Mouse (Mus musculus): Measurements from ENCODE around the gene Wfdc5. TPM values are rescaled to one million over a fixed set of nuclear protein-coding genes. Genes with fewer than 3 reads are reported as not detected.

The Wfdc5 gene
- polyA plus RNA-seq, 1 experiment from 2014 or later = 11.0 TPM

DNA sequence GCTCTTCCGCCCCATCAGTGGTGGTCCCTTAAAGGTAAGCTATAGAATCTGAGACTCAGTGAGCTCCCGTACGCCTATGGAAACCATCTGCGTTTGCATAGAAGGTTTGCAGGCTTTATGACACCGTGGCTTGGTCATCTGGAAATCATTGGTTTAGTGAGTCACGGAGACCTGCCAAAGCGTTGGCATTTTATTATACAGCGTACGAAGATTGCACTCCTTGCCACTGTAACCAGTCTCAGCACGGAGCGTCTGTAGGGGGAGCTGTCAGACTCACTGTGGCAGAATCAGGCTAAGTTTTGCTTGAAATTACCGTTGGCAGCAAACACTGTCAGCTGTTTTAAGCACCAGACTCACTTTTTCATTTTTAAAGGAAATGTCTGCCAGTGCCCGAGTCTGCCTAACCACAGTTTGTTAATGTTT, 56.0 kb downstream of the Wfdc5 start:
- WGBS = 73% methylated on average over 13 of the region's 13 CpGs
- no peaks in the 10 kb centered on the region for H3K27me3 ChIP-seq (ENCODE audit: control insufficient read depth, insufficient read depth, low read length)
- no peak overlapping the region for H3K27ac ChIP-seq (ENCODE audit: low read length)
- no peaks in the 10 kb centered on the region for H3K4me1 ChIP-seq (ENCODE audit: control insufficient read depth, insufficient read depth, low read length)
- no peak overlapping the region for H3K9ac ChIP-seq (ENCODE audit: low read length)
- no peak overlapping the region for H3K4me2 ChIP-seq (ENCODE audit: low read depth, low read length)
- H3K4me3 ChIP-seq (replicated peaks; ENCODE audit: low read length) = no peak overlapping the region
- no peak for ATAC-seq (ENCODE audit: insufficient read depth, low FRiP score)
- no peaks in the 10 kb centered on the region for H3K36me3 ChIP-seq (ENCODE audit: control insufficient read depth, insufficient read depth, low read length)
- H3K9me3 ChIP-seq (replicated peaks; ENCODE audit: control insufficient read depth, low read length) = no peaks in the 10 kb centered on the region

Other genes with a start within 250 kb of the Wfdc5 start
- 272 and 274 TPM in 2 replicates for gene Ywhab, start 187.8 kb downstream of the Wfdc5 start, polyA plus RNA-seq (2015; fragmentation: Nextera tagmentation; extraction: Ambion mirVana)
- gene Pabpc1l, start 157.3 kb downstream of the Wfdc5 start, polyA plus RNA-seq (2015; fragmentation: Nextera tagmentation; extraction: Ambion mirVana) = 0.75 and 0.87 TPM in 2 replicates
- 19.3 and 20.9 TPM in 2 replicates for gene Stk4, start 112.4 kb downstream of the Wfdc5 start, polyA plus RNA-seq (2015; fragmentation: Nextera tagmentation; extraction: Ambion mirVana)
- 46.3 and 50.8 TPM in 2 replicates for gene Tomm34, start 111.6 kb downstream of the Wfdc5 start, polyA plus RNA-seq (2015; fragmentation: Nextera tagmentation; extraction: Ambion mirVana)
- gene Kcns1, start 11.6 kb downstream of the Wfdc5 start, polyA plus RNA-seq (2015; fragmentation: Nextera tagmentation; extraction: Ambion mirVana) = 0.14 and 0.29 TPM in 2 replicates
- gene Wfdc12, start 7.9 kb upstream of the Wfdc5 start, polyA plus RNA-seq (2015; fragmentation: Nextera tagmentation; extraction: Ambion mirVana) = 0.31 TPM in 1 of 2 replicates, not detected in the other
- not detected in 2 replicates for gene Wfdc15a, start 17.4 kb upstream of the Wfdc5 start, polyA plus RNA-seq (2015; fragmentation: Nextera tagmentation; extraction: Ambion mirVana)
- 56.1 and 65.1 TPM in 2 replicates for gene Wfdc15b, start 38.9 kb upstream of the Wfdc5 start, polyA plus RNA-seq (2015; fragmentation: Nextera tagmentation; extraction: Ambion mirVana)
- gene Svs2, start 55.7 kb upstream of the Wfdc5 start, polyA plus RNA-seq (2015; fragmentation: Nextera tagmentation; extraction: Ambion mirVana) = not detected in 2 replicates
- not detected in 2 replicates for gene Svs3b, start 73.9 kb upstream of the Wfdc5 start, polyA plus RNA-seq (2015; fragmentation: Nextera tagmentation; extraction: Ambion mirVana)
- gene Svs4, start 95.7 kb upstream of the Wfdc5 start, polyA plus RNA-seq (2015; fragmentation: Nextera tagmentation; extraction: Ambion mirVana) = not detected in 2 replicates
- gene Svs3a, start 106.5 kb upstream of the Wfdc5 start, polyA plus RNA-seq (2015; fragmentation: Nextera tagmentation; extraction: Ambion mirVana) = not detected in 2 replicates
- gene Svs6, start 134.0 kb upstream of the Wfdc5 start, polyA plus RNA-seq (2015; fragmentation: Nextera tagmentation; extraction: Ambion mirVana) = not detected in 2 replicates
- not detected in 2 replicates for gene Svs5, start 150.0 kb upstream of the Wfdc5 start, polyA plus RNA-seq (2015; fragmentation: Nextera tagmentation; extraction: Ambion mirVana)
- gene Slpi, start 206.4 kb upstream of the Wfdc5 start, polyA plus RNA-seq (2015; fragmentation: Nextera tagmentation; extraction: Ambion mirVana) = 35.5 and 46.1 TPM in 2 replicates
- gene Rbpjl, start 220.4 kb upstream of the Wfdc5 start, polyA plus RNA-seq (2015; fragmentation: Nextera tagmentation; extraction: Ambion mirVana) = 41.3 and 45.2 TPM in 2 replicates
- gene Matn4, start 222.4 kb upstream of the Wfdc5 start, polyA plus RNA-seq (2015; fragmentation: Nextera tagmentation; extraction: Ambion mirVana) = 6.4 and 8.9 TPM in 2 replicates

Data from stomach, embryonic 16.5 days (tissue).